Mouse (Mus musculus): ENCODE data around the gene Cfap65. TPM values are rescaled to one million over a fixed set of nuclear protein-coding genes. Genes with fewer than 3 reads are reported as not detected.

Gene Cfap65
- polyA plus RNA-seq, 1 experiment from 2014 or later = not detected

DNA sequence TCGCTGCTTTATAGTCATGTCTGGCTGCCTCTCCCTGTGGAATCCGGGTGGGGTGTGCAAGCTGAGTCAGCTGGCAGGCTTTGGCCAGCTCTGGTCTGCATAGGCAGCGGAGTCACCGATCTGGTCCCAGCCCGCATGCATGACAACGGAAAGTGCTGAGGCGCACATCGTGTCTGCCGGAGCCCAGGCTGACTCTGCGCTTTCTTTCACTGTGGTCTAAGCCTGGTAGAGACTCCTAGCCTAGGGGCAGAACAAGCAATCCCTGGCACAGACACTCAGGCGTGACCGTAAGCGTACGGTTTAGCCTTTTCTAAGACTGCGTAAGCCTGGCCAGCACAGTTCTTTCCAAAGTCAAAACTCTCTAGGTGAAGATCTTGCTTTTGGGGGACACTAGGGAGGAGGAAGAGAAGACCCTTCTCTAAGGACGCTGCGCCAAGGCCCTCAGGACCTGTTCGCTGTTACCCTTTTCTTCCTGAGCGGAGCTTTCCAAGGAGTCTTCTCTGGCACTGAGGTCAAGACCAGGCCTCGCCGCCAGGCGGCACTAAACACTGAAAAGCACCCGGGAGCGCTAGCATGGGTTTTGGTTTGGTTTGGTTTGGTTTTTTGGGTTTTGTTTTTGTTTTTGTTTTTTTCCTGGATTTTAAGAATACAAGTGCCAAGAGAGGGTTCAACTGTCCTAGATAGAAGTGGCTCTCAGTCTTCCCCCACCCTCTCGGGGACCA, 42.1 kb downstream of the Cfap65 start, which contains the start of gene Cryba2:
Gene Cryba2 (minus strand): TSS at position 10 of the 722 bp plus-strand sequence.
- 3% methylated on average over 25 of the region's 25 CpGs for WGBS
- H3K27ac ChIP-seq = no peak within 1 kb of the TSS
- no peak for ATAC-seq (ENCODE audit: insufficient number of reproducible peaks, insufficient read depth, low FRiP score, low TSS enrichment, low read depth)
- H3K4me3 ChIP-seq (replicated peaks) = 0 out of 2 replicates have a peak within 1 kb of the TSS, but pooled peaks have one; percentile 2
- peaks cover 9% of the 10 kb centered on the region for H3K4me1 ChIP-seq (replicated peaks)
- H3K36me3 ChIP-seq = no peaks in the 10 kb centered on the region
- H3K27me3 ChIP-seq = peaks cover 98% of the 10 kb centered on the region
- no peaks in the 10 kb centered on the region for H3K9me3 ChIP-seq
- no peak within 1 kb of the TSS for H3K9ac ChIP-seq (replicated peaks)
- no peak within 1 kb of the TSS for H3K4me2 ChIP-seq

DNA sequence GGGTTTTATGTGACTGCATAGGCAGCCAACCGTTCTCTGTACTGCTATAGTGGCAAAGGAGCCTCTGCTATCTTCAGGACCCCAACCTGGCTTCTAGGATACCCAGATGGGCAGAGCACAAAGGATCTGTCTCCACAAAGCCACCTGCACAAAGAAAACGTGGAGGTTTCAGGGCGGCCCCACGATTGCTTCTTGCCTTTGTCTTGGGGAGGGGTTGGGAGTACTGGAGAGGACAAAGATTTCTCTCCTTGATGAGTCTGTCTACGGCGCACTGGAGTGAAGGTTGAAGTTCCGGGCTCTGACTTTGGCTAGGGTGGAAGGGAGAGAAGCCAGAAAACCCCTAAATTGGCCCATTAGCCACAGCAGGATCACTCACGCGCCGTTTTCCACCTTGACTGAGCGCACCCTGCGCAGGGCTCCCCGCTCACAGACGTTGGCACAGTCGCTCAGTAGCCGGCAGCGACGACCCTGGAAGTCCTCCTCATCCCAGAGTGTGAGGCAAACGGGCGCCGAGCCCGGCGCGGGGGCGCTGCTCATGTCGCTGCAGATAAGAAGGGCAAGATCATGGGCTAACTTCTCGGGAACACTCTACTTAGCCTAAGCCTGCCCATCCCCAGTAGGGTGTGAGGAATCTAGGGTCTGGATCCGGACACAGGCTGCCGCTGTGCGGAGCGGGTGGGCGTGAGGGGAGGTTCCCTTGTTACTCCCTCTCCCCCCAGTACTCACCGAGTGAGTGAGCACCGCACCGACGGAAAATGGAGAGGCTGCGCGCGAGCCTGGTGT, 42.9 kb downstream of the Cfap65 start:
- Histone ChIP-seq H3K4me2 (no peak overlapping the region), H3K27ac (no peak overlapping the region), H3K9me3 (no peaks in the 10 kb centered on the region), H3K4me1 (replicated peaks) (peaks cover 3% of the 10 kb centered on the region; the same call in 1 of the 2 replicates), H3K9ac (replicated peaks) (no peak overlapping the region), H3K36me3 (no peaks in the 10 kb centered on the region), H3K27me3 (peaks cover 97% of the 10 kb centered on the region), H3K4me3 (replicated peaks) (0 out of 2 replicates have a peak overlapping the region, but pooled peaks have one; percentile 2)
- no peak for ATAC-seq (ENCODE audit: insufficient number of reproducible peaks, insufficient read depth, low FRiP score, low TSS enrichment, low read depth)
- WGBS = 2% methylated on average over 39 of the region's 39 CpGs

DNA sequence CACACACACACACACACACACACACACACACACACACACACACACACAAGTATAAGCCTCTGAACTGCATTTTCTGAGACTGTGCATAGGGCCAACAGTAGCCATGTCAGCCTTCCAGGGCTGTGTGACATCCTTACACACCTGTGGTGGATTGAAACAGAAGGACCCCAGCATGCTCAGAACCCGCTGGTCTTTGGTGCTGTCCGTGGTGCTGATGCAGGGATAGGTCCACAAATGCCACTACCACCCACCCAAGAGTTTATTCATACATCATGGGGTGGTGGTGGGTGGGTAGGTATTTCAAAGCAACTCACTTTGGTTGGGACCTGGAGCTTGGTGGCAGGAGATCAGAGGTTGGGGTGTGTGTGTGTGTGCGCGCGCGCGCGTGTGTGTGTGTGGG, 43.9 kb downstream of the Cfap65 start:
- no peak for ATAC-seq (ENCODE audit: insufficient number of reproducible peaks, insufficient read depth, low FRiP score, low TSS enrichment, low read depth)

DNA sequence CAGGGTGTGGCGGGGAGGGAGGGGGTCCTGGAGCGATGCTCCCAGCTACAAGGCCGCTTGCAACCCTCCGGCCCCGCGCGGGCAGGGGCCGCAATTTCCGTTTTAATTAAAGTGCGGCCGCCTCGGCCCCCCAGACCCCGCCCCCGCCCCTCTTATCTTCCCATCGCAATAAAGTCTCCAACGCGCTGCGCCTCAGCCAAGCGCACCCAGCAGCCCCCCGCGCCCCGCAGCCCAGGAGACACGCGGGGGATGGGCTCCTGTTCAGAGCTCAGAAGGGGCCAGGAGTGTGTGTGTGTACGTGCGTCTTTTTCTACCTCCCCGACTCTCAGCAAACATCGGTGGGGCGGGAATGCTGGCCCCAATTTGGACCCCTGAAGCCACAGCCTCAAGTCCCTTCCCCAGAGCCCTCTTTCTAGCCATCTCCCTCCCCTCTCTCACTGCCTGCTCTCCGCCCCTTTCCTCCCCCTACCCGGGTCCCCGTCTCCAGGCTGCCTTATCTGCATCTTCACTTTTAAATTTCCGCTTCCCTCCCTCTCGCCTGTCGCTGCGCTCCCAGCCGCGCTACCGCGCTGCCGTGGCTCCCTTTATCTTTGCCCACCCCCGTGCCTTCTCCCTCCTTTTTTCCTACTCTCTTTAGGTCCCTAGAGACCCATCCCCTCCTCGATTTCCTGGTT, 49.9 kb downstream of the Cfap65 start, which contains the start of gene Fev:
Gene Fev (minus strand): TSS at position 51 of the 674 bp plus-strand sequence.
- 1% methylated on average over 35 of the region's 43 CpGs for WGBS
- H3K4me1 ChIP-seq (replicated peaks) = peaks cover 27% of the 10 kb centered on the region

More for the DNA sequence above, 43.9 kb downstream of the Cfap65 start:
- WGBS = 3% methylated on average over 8 of the region's 8 CpGs
- Histone ChIP-seq H3K27me3 (peaks cover 97% of the 10 kb centered on the region), H3K9me3 (no peaks in the 10 kb centered on the region), H3K36me3 (no peaks in the 10 kb centered on the region), H3K9ac (replicated peaks) (no peak overlapping the region), H3K27ac (no peak overlapping the region), H3K4me1 (replicated peaks) (0 out of 2 replicates have a peak, but pooled peaks cover 3% of the 10 kb centered on the region), H3K4me2 (no peak overlapping the region), H3K4me3 (replicated peaks) (no peak overlapping the region)

DNA sequence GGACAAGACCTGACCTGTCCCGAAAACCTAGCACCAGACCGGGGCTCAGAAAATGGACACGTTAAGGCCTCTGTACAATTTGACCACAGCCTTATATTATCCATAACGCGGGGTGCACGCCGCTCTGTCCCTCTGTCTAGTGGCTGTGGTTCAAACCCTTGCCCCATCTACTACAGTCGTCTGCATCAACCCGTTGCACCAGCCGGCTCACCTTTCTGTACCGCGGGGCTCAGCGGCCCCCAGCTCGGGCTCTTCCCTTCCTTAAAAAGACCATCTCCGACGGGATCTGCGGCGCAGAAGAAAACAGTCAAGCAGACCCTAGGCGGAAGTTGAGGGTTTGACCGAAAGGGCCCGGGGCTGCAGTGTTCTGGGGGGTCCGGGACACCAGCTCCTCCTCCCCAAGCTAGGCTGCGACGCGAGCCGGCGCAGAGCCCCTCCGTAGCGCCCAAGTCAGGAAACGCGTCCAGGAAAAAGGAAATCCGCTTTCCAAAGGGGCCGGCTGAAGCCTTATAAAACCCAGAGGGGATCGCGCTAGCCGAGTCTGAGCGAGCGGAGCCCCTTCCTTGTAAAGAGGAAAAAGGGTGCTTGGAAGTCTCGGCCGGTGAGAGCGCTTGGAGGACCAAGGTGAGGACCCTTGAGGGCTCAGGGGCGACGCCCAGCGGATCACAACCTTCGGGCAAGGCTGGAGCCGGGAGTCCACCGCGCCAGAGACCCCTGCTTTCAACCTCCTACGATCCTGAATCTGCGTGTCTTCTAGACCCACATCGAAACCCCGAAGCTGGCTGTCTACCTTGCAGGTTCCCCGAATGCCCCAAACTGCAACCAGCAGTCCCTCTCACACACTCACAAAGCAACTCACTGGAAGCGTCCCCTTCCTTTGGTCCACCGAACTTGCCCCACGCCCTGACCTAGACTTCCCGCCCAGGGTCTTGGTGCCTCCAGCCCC, 50.9 kb downstream of the Cfap65 start:
- Histone ChIP-seq H3K9me3 (no peaks in the 10 kb centered on the region), H3K4me1 (replicated peaks) (peaks cover 27% of the 10 kb centered on the region), H3K4me2 (peak overlapping the region; percentile 50), H3K27ac (no peak overlapping the region), H3K27me3 (peaks cover 97% of the 10 kb centered on the region), H3K9ac (replicated peaks) (no peak overlapping the region), H3K4me3 (replicated peaks) (peak overlapping the region; percentile 29), H3K36me3 (no peaks in the 10 kb centered on the region)
- WGBS = under 1% methylated on average over 57 of the region's 57 CpGs
- no peak for ATAC-seq (ENCODE audit: insufficient number of reproducible peaks, insufficient read depth, low FRiP score, low TSS enrichment, low read depth)

More for the DNA sequence above, 49.9 kb downstream of the Cfap65 start, which contains the start of gene Fev:
- H3K4me3 ChIP-seq (replicated peaks) = peak within 1 kb of the TSS; percentile 29
- no peak within 1 kb of the TSS for H3K27ac ChIP-seq
- H3K36me3 ChIP-seq = no peaks in the 10 kb centered on the region
- ATAC-seq (ENCODE audit: insufficient number of reproducible peaks, insufficient read depth, low FRiP score, low TSS enrichment, low read depth) = no peak
- peaks cover 97% of the 10 kb centered on the region for H3K27me3 ChIP-seq
- no peak within 1 kb of the TSS for H3K9ac ChIP-seq (replicated peaks)
- H3K4me2 ChIP-seq = peak within 1 kb of the TSS; percentile 50
- no peaks in the 10 kb centered on the region for H3K9me3 ChIP-seq

DNA sequence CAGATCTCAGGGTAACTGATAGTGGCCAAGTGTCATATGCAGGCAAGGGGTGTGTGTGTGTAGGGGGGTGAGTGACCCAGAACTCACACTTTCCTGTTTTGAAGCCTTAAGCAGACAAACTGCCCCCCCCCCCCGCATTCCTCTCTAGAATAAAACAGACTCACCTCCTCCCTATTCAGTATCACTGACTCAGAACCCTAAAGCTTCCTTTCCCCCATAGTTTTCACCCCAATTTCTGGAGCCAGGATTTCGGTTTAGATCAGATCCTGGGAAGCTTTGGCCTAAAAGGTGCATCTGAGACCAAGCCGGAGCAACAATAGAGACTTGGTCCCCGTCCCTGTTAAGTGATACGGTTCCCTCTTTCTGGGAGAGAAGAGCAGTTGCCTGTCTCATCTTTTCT, 52.0 kb downstream of the Cfap65 start:
- Histone ChIP-seq H3K4me2 (no peak overlapping the region), H3K27me3 (peaks cover 99% of the 10 kb centered on the region), H3K27ac (no peak overlapping the region), H3K4me1 (replicated peaks) (peaks cover 27% of the 10 kb centered on the region), H3K36me3 (no peaks in the 10 kb centered on the region), H3K9me3 (no peaks in the 10 kb centered on the region), H3K4me3 (replicated peaks) (no peak overlapping the region), H3K9ac (replicated peaks) (no peak overlapping the region)
- WGBS = 7% methylated on average over 5 of the region's 5 CpGs
- ATAC-seq (ENCODE audit: insufficient number of reproducible peaks, insufficient read depth, low FRiP score, low TSS enrichment, low read depth) = no peak

DNA sequence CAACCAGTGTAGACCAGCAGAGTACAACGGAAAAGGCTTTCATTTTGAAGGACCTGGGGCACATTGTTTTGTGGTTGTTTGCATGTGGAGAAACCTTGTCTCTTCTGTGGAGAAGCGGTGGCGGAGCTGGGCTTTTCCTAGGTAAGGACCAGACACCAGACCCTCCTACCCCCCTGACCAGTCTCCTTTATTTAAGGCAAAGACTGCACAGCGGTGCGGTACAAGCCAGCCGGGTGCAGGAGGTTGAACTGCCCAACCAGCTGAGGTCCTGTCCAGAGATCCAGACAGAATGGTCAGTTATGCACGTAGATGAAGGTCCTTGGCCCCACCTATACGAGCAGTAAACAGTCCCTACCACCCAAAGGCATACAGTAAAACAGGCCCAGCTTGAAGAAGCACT, 52.6 kb downstream of the Cfap65 start:
- Histone ChIP-seq H3K9me3 (no peaks in the 10 kb centered on the region), H3K27ac (no peak overlapping the region), H3K27me3 (peaks cover 99% of the 10 kb centered on the region), H3K4me1 (replicated peaks) (peaks cover 27% of the 10 kb centered on the region), H3K4me3 (replicated peaks) (0 out of 2 replicates have a peak overlapping the region, but pooled peaks have one; percentile 33), H3K4me2 (peak overlapping the region; percentile 57; the same call in 1 of the 2 replicates), H3K36me3 (no peaks in the 10 kb centered on the region), H3K9ac (replicated peaks) (no peak overlapping the region)
- 1% methylated on average over 8 of the region's 8 CpGs for WGBS
- ATAC-seq (ENCODE audit: insufficient number of reproducible peaks, insufficient read depth, low FRiP score, low TSS enrichment, low read depth) = no peak

DNA sequence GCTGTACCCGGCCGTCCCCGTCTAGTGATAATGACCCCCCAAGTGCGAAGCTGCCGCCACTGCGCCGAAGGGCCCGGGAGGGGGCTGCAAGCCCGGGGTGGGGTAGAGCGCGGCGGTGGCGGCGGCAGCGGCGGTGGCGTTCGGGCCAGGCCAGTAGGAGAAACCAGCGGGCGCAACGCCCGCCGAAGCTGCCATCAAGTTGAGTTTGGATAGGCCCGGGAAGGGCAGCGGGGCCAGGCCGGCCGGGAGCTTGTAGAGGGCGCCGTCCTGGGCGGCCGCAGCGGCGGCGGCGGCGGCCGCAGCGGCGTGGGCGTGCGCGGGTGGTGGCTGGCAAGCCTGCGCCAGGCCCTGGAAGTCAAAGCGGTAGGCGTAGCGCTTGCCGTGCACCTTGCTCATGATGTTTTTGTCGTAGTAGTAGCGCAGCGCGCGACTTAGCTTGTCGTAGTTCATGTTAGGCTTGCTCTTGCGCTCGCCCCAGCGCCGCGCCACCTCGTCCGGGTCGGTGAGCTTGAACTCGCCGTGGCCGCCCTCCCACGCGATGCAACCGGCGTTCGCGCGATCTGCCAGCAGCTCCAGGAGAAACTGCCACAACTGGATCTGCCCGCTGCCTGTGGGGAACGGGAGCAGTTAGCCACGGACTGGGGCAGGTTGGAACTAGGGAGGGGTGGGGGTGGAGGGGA, 53.2 kb downstream of the Cfap65 start:
- H3K36me3 ChIP-seq = no peaks in the 10 kb centered on the region
- H3K4me3 ChIP-seq (replicated peaks) = peak overlapping the region; percentile 33
- ATAC-seq (ENCODE audit: insufficient number of reproducible peaks, insufficient read depth, low FRiP score, low TSS enrichment, low read depth) = no peak
- 0 out of 2 replicates have a peak overlapping the region, but pooled peaks have one; percentile 12 for H3K9ac ChIP-seq (replicated peaks)
- peaks cover 99% of the 10 kb centered on the region for H3K27me3 ChIP-seq
- no peaks in the 10 kb centered on the region for H3K9me3 ChIP-seq
- under 1% methylated on average over 71 of the region's 74 CpGs for WGBS
- H3K27ac ChIP-seq = no peak overlapping the region
- H3K4me1 ChIP-seq (replicated peaks) = peaks cover 27% of the 10 kb centered on the region
- H3K4me2 ChIP-seq = peak overlapping the region; percentile 57

DNA sequence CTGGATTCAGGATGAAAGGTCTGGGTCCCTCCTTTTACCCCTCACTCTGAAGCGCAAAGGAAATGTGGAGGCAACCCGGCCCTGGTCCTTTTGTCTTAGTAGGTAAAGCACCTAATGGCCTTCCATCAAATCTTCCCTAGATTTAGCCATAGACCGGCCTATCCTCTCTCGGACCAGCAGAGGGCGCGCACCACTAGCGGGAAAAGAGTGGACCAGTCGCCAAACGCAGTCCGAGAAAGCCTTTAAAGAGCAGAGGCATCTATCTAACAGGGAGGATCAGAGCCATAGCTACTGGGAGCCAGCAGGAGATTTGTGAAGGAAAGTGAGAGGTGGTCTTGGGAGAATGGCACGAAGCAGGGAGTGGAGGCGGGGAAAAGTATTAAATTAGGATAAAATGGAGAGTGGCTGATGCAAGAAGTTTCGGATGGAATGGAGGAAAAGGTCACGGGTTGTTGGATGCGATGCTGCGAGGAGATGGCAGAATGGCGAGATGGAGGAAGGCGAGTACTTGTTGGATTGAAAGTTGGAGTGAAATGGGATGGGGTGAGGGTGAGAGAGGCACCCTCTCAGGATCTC, 54.5 kb downstream of the Cfap65 start:
- H3K4me1 ChIP-seq (replicated peaks) = peaks cover 27% of the 10 kb centered on the region
- H3K4me3 ChIP-seq (replicated peaks) = no peak overlapping the region
- no peaks in the 10 kb centered on the region for H3K9me3 ChIP-seq
- no peak overlapping the region for H3K9ac ChIP-seq (replicated peaks)
- peaks cover 96% of the 10 kb centered on the region for H3K27me3 ChIP-seq
- 4% methylated on average over 18 of the region's 18 CpGs for WGBS
- no peak for ATAC-seq (ENCODE audit: insufficient number of reproducible peaks, insufficient read depth, low FRiP score, low TSS enrichment, low read depth)
- no peak overlapping the region for H3K4me2 ChIP-seq
- no peaks in the 10 kb centered on the region for H3K36me3 ChIP-seq
- no peak overlapping the region for H3K27ac ChIP-seq

Data from limb, embryonic 12.5 days (tissue).